Mouse (Mus musculus) testis, adult 2 months (tissue): ENCODE measurements at regions not wholly inside any gene's neighbourhood (a gene's known extent, or its start where the extent isn't known, plus 50 kb on each side); places are given as distances from the start of the nearest gene placed in this dataset.

ENCODE experiments used
- H3K27ac ChIP-seq: fragments of 200-500 bp; 2 replicates; pipeline ENCODE4 v1.5.1; 2012; ENCODE audit warnings: low read depth, low read length; ENCODE audit not compliant: control insufficient read depth, insufficient read depth
- H3K27me3 ChIP-seq: fragments of 200-500 bp; 2 replicates; pipeline ENCODE4 v1.6.1; 2012; ENCODE audit warnings: mild to moderate bottlenecking, low read length, moderate library complexity; ENCODE audit not compliant: control insufficient read depth, insufficient read depth
- H3K36me3 ChIP-seq: fragments of 200-500 bp; 2 replicates; pipeline ENCODE4 v1.6.1; 2012; ENCODE audit warnings: mild to moderate bottlenecking, low read length; ENCODE audit not compliant: control insufficient read depth, insufficient read depth
- H3K4me1 ChIP-seq: fragments of 200-500 bp; 2 replicates; pipeline ENCODE4 v1.6.1; 2012; ENCODE audit warnings: low read length; ENCODE audit not compliant: control insufficient read depth, insufficient read depth
- H3K4me3 ChIP-seq: fragments of 200-500 bp; 2 replicates; pipeline ENCODE4 v1.5.1; 2012; ENCODE audit warnings: low read depth, mild to moderate bottlenecking, low read length, moderate library complexity, mixed read lengths; ENCODE audit not compliant: control insufficient read depth
- CTCF ChIP-seq: fragments of 200-500 bp; IDR thresholded peaks from 2 replicates; pipeline ENCODE4 v1.5.1; 2012; ENCODE audit warnings: low read depth, mild to moderate bottlenecking, inconsistent platforms, low read length, moderate library complexity; ENCODE audit not compliant: control insufficient read depth, insufficient read depth, insufficient replicate concordance
- POLR2A ChIP-seq: fragments of 200-500 bp; IDR thresholded peaks from 2 replicates; pipeline ENCODE4 v1.6.1; 2012; ENCODE audit warnings: low read depth, mild to moderate bottlenecking, inconsistent platforms, low read length, moderate library complexity; ENCODE audit not compliant: control insufficient read depth

DNA sequence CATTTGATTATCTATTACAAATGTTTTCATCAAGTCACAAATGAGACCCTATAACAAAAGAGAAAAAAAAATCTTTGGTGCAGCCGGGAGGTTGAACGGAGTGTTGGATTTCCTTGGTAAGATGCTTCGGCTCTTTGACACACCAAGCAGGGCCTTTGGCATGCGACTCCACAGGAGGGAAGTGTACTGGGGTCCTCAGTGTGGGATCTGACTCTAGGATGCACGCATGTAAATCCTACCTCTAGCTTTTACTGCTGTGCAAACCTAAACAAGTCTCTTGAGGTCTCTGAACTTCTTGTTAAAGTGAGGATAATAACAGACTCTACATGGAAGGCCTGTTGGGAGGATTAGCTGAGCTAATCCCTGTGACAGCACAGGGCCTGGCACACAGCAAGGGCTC lies 257.6 kb upstream of the Irx3 start:
- Histone ChIP-seq H3K27ac (no peak overlapping the region), H3K27me3 (no peaks in the 10 kb centered on the region), H3K4me1 (no peaks in the 10 kb centered on the region), H3K4me3 (no peak overlapping the region), H3K36me3 (no peaks in the 10 kb centered on the region)
- TF ChIP-seq CTCF, result no peak

DNA sequence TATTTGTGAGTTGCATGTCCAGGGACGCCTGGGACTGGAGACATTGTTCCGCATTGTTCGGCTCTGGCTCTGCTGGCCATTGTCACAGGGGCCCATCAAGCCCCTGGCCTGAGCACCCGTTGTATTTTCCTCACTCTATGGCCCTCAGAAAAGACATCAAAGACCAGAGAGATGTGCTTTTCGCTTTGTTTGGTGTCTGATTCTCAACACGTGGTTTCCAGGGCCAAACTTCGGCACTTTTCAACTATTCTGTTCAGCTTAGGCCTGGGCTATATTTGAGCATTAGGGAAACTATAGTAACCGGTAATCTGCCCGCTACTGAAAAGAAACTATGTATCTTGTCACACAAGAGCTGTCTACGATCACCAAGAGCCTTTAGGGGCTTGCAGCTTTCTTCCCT lies 257.1 kb upstream of the Irx3 start:
- H3K36me3 ChIP-seq, result no peaks in the 10 kb centered on the region
- no peaks in the 10 kb centered on the region for H3K27me3 ChIP-seq
- TF ChIP-seq CTCF (no peak), POLR2A (no peak)
- no peak overlapping the region for H3K4me3 ChIP-seq
- H3K4me1 ChIP-seq, result no peaks in the 10 kb centered on the region
- H3K27ac ChIP-seq, result no peak overlapping the region

DNA sequence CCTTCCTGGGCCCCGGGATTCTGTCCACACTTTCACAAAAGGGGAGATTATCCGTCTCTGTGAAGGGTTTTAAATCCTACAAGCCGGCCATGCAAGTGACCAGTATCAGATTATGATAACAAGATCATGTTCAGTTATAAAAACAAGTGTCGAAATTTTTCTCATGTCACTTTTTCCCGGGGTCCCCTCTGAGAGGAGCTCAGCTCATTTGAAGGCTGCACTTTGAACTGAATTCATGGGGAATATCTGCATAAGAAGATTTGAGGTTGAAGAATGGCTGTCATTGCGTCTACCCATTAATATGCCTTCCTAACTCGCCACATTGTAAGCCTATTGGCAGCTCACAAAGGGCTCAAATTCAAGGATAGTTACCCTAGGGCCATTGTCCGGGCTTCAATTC lies 256.0 kb upstream of the Irx3 start:
- TF ChIP-seq POLR2A (no peak), CTCF (no peak)
- Histone ChIP-seq H3K27me3 (no peaks in the 10 kb centered on the region), H3K27ac (no peak overlapping the region), H3K4me1 (no peaks in the 10 kb centered on the region), H3K36me3 (no peaks in the 10 kb centered on the region), H3K4me3 (no peak overlapping the region)

DNA sequence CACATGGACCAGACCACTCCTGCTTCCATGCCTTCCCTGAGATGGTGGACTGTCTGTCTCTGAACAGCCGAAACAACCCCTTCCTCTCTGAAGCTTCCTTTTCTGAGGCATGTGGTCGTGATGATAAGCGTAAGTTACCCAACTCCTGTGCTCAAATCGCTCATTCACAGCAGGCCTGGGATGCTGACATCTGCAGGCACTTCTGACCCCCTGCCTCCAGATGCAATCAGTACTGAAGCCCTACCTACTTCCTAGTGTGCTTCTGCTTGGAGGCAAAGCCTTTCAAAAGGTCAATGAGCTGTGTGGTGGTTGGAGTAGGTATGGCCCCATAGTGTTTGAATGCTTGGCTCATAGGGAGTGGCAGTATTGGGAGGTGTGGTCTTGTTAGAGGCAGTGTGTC lies 253.7 kb upstream of the Irx3 start:
- no peaks in the 10 kb centered on the region for H3K4me1 ChIP-seq
- TF ChIP-seq CTCF (no peak), POLR2A (no peak)
- H3K36me3 ChIP-seq, result no peaks in the 10 kb centered on the region
- no peak overlapping the region for H3K27ac ChIP-seq
- no peak overlapping the region for H3K4me3 ChIP-seq
- H3K27me3 ChIP-seq, result no peaks in the 10 kb centered on the region

DNA sequence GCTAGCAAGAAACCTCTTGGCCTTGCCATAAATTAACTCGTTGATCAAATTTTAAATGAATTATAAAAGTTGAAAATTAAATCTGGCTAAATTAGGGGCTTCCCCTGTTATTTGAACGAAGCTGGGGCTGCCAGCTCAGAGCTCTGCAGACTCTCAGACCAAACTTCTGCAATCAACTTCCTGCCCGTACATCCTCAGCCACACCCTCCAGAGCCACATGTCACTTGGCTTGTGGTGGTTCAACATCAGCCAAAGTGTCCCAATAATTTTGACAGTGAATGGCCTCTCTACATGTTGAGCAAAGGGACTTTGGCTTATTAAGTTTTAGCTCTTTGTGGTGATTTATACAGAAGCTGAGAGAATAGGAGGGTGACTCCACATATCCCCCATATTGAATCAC lies 242.8 kb upstream of the Irx3 start:
- TF ChIP-seq CTCF (no peak), POLR2A (no peak)
- H3K4me1 ChIP-seq, result no peaks in the 10 kb centered on the region
- no peaks in the 10 kb centered on the region for H3K36me3 ChIP-seq
- H3K4me3 ChIP-seq, result no peak overlapping the region
- H3K27ac ChIP-seq, result no peak overlapping the region
- H3K27me3 ChIP-seq, result no peaks in the 10 kb centered on the region

DNA sequence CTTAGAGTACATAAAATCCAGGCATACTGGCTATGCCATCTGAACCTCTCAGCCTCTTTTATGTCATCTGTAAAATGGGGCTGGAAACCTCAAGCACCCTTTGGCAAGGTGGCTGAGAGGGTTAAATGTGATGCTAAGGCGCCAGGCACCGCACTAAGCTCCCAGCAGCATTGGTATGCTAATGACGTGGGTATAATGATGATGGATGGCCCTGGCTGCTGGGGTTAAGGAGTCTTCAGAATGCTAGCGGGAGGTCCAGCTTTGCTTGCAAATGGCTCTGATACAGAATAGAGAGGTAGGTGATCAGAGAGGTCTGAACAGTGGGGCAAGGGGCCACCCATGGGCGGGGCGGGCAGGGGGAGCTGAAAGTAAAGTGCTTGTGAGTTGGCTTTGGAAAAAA lies 241.1 kb upstream of the Irx3 start:
- H3K4me1 ChIP-seq, result no peaks in the 10 kb centered on the region

DNA sequence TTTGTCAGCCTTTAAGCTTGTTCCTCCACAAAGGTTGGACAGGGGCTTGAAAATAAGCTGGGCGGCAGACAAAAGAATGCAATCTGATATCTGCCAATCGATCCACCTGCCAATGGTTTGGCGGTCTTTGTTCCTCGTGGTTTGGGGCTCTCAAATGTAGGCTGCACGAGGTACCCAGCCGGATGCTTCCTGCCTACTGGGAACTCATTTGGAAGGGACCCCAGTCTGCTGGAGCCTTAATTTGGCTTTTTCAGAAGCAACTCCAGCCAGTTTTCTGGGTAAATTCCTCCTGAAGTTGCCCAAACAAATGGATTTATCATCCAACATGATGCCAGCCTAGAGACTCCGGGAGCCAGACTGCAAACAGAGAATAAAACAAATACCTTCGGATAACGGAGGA lies 228.1 kb upstream of the Irx3 start:
- Histone ChIP-seq H3K4me3 (no peak overlapping the region), H3K27ac (no peak overlapping the region), H3K4me1 (no peaks in the 10 kb centered on the region), H3K27me3 (no peaks in the 10 kb centered on the region), H3K36me3 (no peaks in the 10 kb centered on the region)
- TF ChIP-seq POLR2A, result no peak
- TF ChIP-seq CTCF, result no peak

More for the DNA sequence above, 241.1 kb upstream of the Irx3 start:
- H3K36me3 ChIP-seq, result no peaks in the 10 kb centered on the region
- H3K27me3 ChIP-seq, result no peaks in the 10 kb centered on the region
- TF ChIP-seq CTCF, result no peak
- no peak for TF ChIP-seq POLR2A
- H3K4me3 ChIP-seq, result no peak overlapping the region
- no peak overlapping the region for H3K27ac ChIP-seq

DNA sequence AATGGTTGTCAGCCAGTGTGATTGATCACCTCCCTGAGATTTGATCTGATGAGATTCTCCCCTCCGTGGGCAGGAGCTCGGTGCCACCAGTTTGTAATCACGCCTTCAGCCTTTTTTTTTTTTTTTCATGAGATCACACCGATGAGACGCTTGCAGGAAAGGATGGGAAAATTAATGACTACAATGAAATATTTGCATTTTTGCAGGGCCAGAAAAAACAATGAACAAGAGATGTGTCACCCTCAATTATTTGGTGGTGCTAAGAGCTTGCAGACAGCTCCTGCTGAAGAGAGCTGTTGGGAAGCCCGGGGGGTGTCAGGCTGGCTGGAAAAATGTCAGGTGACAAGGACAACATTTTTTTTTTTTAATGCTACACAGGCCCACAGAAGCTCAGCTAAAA lies 227.6 kb upstream of the Irx3 start:
- Histone ChIP-seq H3K4me3 (no peak overlapping the region), H3K27me3 (no peaks in the 10 kb centered on the region), H3K36me3 (no peaks in the 10 kb centered on the region), H3K4me1 (no peaks in the 10 kb centered on the region), H3K27ac (no peak overlapping the region)
- no peak for TF ChIP-seq POLR2A
- no peak for TF ChIP-seq CTCF
